Mouse (Mus musculus): Measurements from ENCODE around the gene Shank2. TPM values are rescaled to one million over a fixed set of nuclear protein-coding genes. Genes with fewer than 3 reads are reported as not detected.

The Shank2 gene
- polyA plus RNA-seq, 1 experiment from 2014 or later: 0.40 TPM

- H3K9ac ChIP-seq (ENCODE audit: low read depth, low read length): no peak overlapping the region
- no peak overlapping the region for H3K27ac ChIP-seq (ENCODE audit: low read depth, low read length)
- no peaks in the 10 kb centered on the region for H3K4me1 ChIP-seq (ENCODE audit: control insufficient read depth, insufficient read depth, low read length)
- no peaks in the 10 kb centered on the region for H3K9me3 ChIP-seq (replicated peaks; ENCODE audit: control insufficient read depth, low read length)
- no peak overlapping the region for H3K4me3 ChIP-seq (ENCODE audit: low read depth, low read length)
- no peaks in the 10 kb centered on the region for H3K36me3 ChIP-seq (ENCODE audit: control insufficient read depth, insufficient read depth, low read length)
- H3K27me3 ChIP-seq (ENCODE audit: control insufficient read depth, insufficient read depth, low read length): no peaks in the 10 kb centered on the region
- H3K4me2 ChIP-seq: no peak overlapping the region
- WGBS (ENCODE audit: insufficient replicate concordance): 69% methylated on average over 8 of the region's 8 CpGs
- ATAC-seq (replicated peaks; ENCODE audit: insufficient number of reproducible peaks, low FRiP score, low TSS enrichment): no peak
These were observed 388.9 kb downstream of the Shank2 start for GRCm38 (mm10) chr7:144390676-144391075.

GRCm38 (mm10) chr7:144391727-144392126 is 390.0 kb downstream of the Shank2 start:
- Histone ChIP-seq H3K27ac (ENCODE audit: low read depth, low read length) (no peak overlapping the region), H3K36me3 (ENCODE audit: control insufficient read depth, insufficient read depth, low read length) (no peaks in the 10 kb centered on the region)
- WGBS (ENCODE audit: insufficient replicate concordance): 77% methylated on average over 6 of the region's 6 CpGs

GRCm38 (mm10) chr7:144402492-144402891 is 400.8 kb downstream of the Shank2 start:
- no peak overlapping the region for H3K4me3 ChIP-seq (ENCODE audit: low read depth, low read length)

More at GRCm38 (mm10) chr7:144391727-144392126, 390.0 kb downstream of the Shank2 start:
- no peak for ATAC-seq (replicated peaks; ENCODE audit: insufficient number of reproducible peaks, low FRiP score, low TSS enrichment)
- no peaks in the 10 kb centered on the region for H3K4me1 ChIP-seq (ENCODE audit: control insufficient read depth, insufficient read depth, low read length)
- no peak overlapping the region for H3K4me2 ChIP-seq
- no peak overlapping the region for H3K4me3 ChIP-seq (ENCODE audit: low read depth, low read length)
- H3K9me3 ChIP-seq (replicated peaks; ENCODE audit: control insufficient read depth, low read length): no peaks in the 10 kb centered on the region
- no peaks in the 10 kb centered on the region for H3K27me3 ChIP-seq (ENCODE audit: control insufficient read depth, insufficient read depth, low read length)
- no peak overlapping the region for H3K9ac ChIP-seq (ENCODE audit: low read depth, low read length)

GRCm38 (mm10) chr7:144407675-144408074 is 405.9 kb downstream of the Shank2 start:
- peak overlapping the region; percentile 29 for H3K4me2 ChIP-seq
- ATAC-seq (replicated peaks; ENCODE audit: insufficient number of reproducible peaks, low FRiP score, low TSS enrichment): no peak
- peaks cover 9% of the 10 kb centered on the region for H3K4me1 ChIP-seq (ENCODE audit: control insufficient read depth, insufficient read depth, low read length)
- WGBS (ENCODE audit: insufficient replicate concordance): 40% methylated on average over 4 of the region's 4 CpGs
- peaks cover 17% of the 10 kb centered on the region; the same call in 1 of the 2 replicates for H3K27me3 ChIP-seq (ENCODE audit: control insufficient read depth, insufficient read depth, low read length)
- no peak overlapping the region for H3K27ac ChIP-seq (ENCODE audit: low read depth, low read length)
- H3K36me3 ChIP-seq (ENCODE audit: control insufficient read depth, insufficient read depth, low read length): no peaks in the 10 kb centered on the region
- no peak overlapping the region for H3K9ac ChIP-seq (ENCODE audit: low read depth, low read length)
- H3K9me3 ChIP-seq (replicated peaks; ENCODE audit: control insufficient read depth, low read length): no peaks in the 10 kb centered on the region
- H3K4me3 ChIP-seq (ENCODE audit: low read depth, low read length): no peak overlapping the region

More at GRCm38 (mm10) chr7:144402492-144402891, 400.8 kb downstream of the Shank2 start:
- Histone ChIP-seq H3K27ac (ENCODE audit: low read depth, low read length) (no peak overlapping the region), H3K4me2 (no peak overlapping the region), H3K4me1 (ENCODE audit: control insufficient read depth, insufficient read depth, low read length) (peaks cover 6% of the 10 kb centered on the region), H3K9me3 (replicated peaks; ENCODE audit: control insufficient read depth, low read length) (no peaks in the 10 kb centered on the region), H3K36me3 (ENCODE audit: control insufficient read depth, insufficient read depth, low read length) (no peaks in the 10 kb centered on the region), H3K9ac (ENCODE audit: low read depth, low read length) (no peak overlapping the region), H3K27me3 (ENCODE audit: control insufficient read depth, insufficient read depth, low read length) (no peaks in the 10 kb centered on the region)
- no peak for ATAC-seq (replicated peaks; ENCODE audit: insufficient number of reproducible peaks, low FRiP score, low TSS enrichment)
- 71% methylated on average over 4 of the region's 4 CpGs for WGBS (ENCODE audit: insufficient replicate concordance)

- H3K4me3 ChIP-seq (ENCODE audit: low read depth, low read length): no peak overlapping the region
- peaks cover 9% of the 10 kb centered on the region for H3K4me1 ChIP-seq (ENCODE audit: control insufficient read depth, insufficient read depth, low read length)
- H3K27me3 ChIP-seq (ENCODE audit: control insufficient read depth, insufficient read depth, low read length): peaks cover 17% of the 10 kb centered on the region; the same call in 1 of the 2 replicates
- H3K9ac ChIP-seq (ENCODE audit: low read depth, low read length): no peak overlapping the region
- no peak for ATAC-seq (replicated peaks; ENCODE audit: insufficient number of reproducible peaks, low FRiP score, low TSS enrichment)
- H3K9me3 ChIP-seq (replicated peaks; ENCODE audit: control insufficient read depth, low read length): no peaks in the 10 kb centered on the region
- no peak overlapping the region for H3K4me2 ChIP-seq
- 88% methylated on average over 2 of the region's 2 CpGs for whole genome bisulfite sequencing (ENCODE audit: insufficient replicate concordance)
- H3K36me3 ChIP-seq (ENCODE audit: control insufficient read depth, insufficient read depth, low read length): no peaks in the 10 kb centered on the region
- no peak overlapping the region for H3K27ac ChIP-seq (ENCODE audit: low read depth, low read length)
These were observed 406.8 kb downstream of the Shank2 start for GRCm38 (mm10) chr7:144408464-144409000.

GRCm38 (mm10) chr7:144409682-144410081 is 408.0 kb downstream of the Shank2 start:
- Histone ChIP-seq H3K9me3 (replicated peaks; ENCODE audit: control insufficient read depth, low read length) (no peaks in the 10 kb centered on the region), H3K4me2 (no peak overlapping the region), H3K4me1 (ENCODE audit: control insufficient read depth, insufficient read depth, low read length) (peaks cover 9% of the 10 kb centered on the region), H3K27ac (ENCODE audit: low read depth, low read length) (no peak overlapping the region), H3K9ac (ENCODE audit: low read depth, low read length) (no peak overlapping the region), H3K36me3 (ENCODE audit: control insufficient read depth, insufficient read depth, low read length) (no peaks in the 10 kb centered on the region), H3K27me3 (ENCODE audit: control insufficient read depth, insufficient read depth, low read length) (peaks cover 17% of the 10 kb centered on the region; the same call in 1 of the 2 replicates), H3K4me3 (ENCODE audit: low read depth, low read length) (no peak overlapping the region)
- ATAC-seq (replicated peaks; ENCODE audit: insufficient number of reproducible peaks, low FRiP score, low TSS enrichment): no peak
- WGBS (ENCODE audit: insufficient replicate concordance): 66% methylated on average over 18 of the region's 18 CpGs

- Histone ChIP-seq H3K4me2 (no peak overlapping the region), H3K9me3 (replicated peaks; ENCODE audit: control insufficient read depth, low read length) (no peaks in the 10 kb centered on the region), H3K9ac (ENCODE audit: low read depth, low read length) (no peak overlapping the region), H3K4me1 (ENCODE audit: control insufficient read depth, insufficient read depth, low read length) (peaks cover 6% of the 10 kb centered on the region), H3K27ac (ENCODE audit: low read depth, low read length) (no peak overlapping the region), H3K4me3 (ENCODE audit: low read depth, low read length) (no peak overlapping the region), H3K27me3 (ENCODE audit: control insufficient read depth, insufficient read depth, low read length) (peaks cover 17% of the 10 kb centered on the region; the same call in 1 of the 2 replicates), H3K36me3 (ENCODE audit: control insufficient read depth, insufficient read depth, low read length) (no peaks in the 10 kb centered on the region)
- WGBS (ENCODE audit: insufficient replicate concordance): 68% methylated on average over 22 of the region's 22 CpGs
- no peak for ATAC-seq (replicated peaks; ENCODE audit: insufficient number of reproducible peaks, low FRiP score, low TSS enrichment)
These were observed 410.5 kb downstream of the Shank2 start for GRCm38 (mm10) chr7:144411967-144412906.

- Histone ChIP-seq H3K4me1 (ENCODE audit: control insufficient read depth, insufficient read depth, low read length) (peaks cover 11% of the 10 kb centered on the region; the same call in 1 of the 2 replicates), H3K4me2 (no peak overlapping the region), H3K27ac (ENCODE audit: low read depth, low read length) (no peak overlapping the region), H3K9me3 (replicated peaks; ENCODE audit: control insufficient read depth, low read length) (no peaks in the 10 kb centered on the region), H3K36me3 (ENCODE audit: control insufficient read depth, insufficient read depth, low read length) (no peaks in the 10 kb centered on the region), H3K9ac (ENCODE audit: low read depth, low read length) (no peak overlapping the region), H3K27me3 (ENCODE audit: control insufficient read depth, insufficient read depth, low read length) (peaks cover 7% of the 10 kb centered on the region; the same call in 1 of the 2 replicates), H3K4me3 (ENCODE audit: low read depth, low read length) (no peak overlapping the region)
- WGBS (ENCODE audit: insufficient replicate concordance): 75% methylated on average over 5 of the region's 5 CpGs
- ATAC-seq (replicated peaks; ENCODE audit: insufficient number of reproducible peaks, low FRiP score, low TSS enrichment): no peak
These were observed 412.9 kb downstream of the Shank2 start for GRCm38 (mm10) chr7:144414632-144415031.

Measured in heart, embryonic 11.5 days (tissue).